Mouse (Mus musculus) urinary bladder, postnatal 25 days (tissue): ENCODE results near the gene Gng7.
"Not testable (repeated sequence)": the region's sequence is repeated elsewhere in the genome, so short reads cannot be mapped to it uniquely, and the experiment has no call there.

Experiments used
- DNase-seq: peaks from one replicate; pipeline ENCODE4 v3.0.0; 2022; ENCODE audit warnings: low spot score

Gng7 gene

DNA sequence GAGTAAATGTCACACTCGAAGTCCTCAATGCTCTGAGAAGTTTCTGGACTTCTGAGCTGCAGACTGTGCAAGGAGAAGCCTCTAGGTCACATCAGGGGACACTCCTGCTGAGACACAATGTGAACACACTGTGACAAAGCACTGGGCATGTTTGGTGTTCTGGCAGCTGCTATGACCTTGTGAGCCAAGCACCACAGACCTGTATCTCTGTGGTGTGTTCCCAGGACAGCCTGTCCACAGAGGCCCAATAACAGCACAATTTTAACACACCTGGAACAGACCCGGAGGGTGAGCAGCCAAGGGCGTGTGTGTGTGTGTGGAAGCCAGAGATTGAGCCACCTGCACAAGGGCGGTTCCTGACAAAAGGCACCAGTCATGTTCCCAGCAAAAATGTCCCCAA, 20.1 kb downstream of the Gng7 start:
- no peak for DNase-seq

- no peak for DNase-seq
These were observed 21.5 kb downstream of the Gng7 start for GRCm38 (mm10) chr10:80993276-80993675.

GRCm38 (mm10) chr10:80991945-80992344, 22.8 kb downstream of the Gng7 start:
- DNase-seq, result no peak

- no peak for DNase-seq
These were observed 23.7 kb downstream of the Gng7 start for GRCm38 (mm10) chr10:80991007-80991406.

GRCm38 (mm10) chr10:80990406-80990805, 24.3 kb downstream of the Gng7 start:
- no peak for DNase-seq

DNA sequence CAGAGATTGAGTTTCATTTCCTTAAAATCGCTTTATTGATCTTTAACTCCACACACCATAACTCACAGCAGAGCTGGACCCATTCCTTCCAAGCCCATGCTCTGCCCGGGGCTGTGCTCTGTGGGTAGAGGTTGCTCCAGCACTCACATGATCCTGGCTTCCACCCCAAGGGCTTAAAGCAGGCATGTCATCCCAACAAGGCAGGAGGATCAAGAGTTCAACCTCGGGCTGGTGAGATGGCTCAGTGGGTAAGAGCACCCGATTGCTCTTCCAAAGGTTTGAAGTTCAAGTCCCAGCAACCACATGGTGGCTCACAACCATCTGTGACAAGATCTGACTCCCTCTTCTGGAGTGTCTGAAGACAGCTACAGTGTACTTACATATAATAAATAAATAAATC, 24.9 kb downstream of the Gng7 start:
- not testable (repeated sequence) for DNase-seq

DNA sequence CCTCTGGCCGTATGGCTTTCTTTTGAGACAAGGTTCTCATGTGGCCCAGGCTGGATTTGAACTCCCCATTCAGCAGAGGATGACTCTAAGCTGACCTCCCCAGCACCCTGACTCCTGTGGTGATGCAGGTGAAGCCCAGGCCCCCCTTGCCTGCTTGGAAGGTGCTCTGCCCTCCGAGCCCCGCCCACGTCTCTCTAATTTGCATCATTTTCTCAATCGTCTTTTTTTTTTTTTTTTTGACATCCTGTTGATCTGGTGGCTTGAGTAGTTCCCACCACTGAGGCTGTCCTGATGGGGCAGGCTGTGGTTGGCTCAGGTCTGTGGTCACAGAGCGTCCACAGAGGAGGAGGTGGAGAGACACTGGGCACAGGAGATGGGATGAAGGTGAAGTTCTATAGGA, 25.3 kb downstream of the Gng7 start:
- no peak for DNase-seq

DNA sequence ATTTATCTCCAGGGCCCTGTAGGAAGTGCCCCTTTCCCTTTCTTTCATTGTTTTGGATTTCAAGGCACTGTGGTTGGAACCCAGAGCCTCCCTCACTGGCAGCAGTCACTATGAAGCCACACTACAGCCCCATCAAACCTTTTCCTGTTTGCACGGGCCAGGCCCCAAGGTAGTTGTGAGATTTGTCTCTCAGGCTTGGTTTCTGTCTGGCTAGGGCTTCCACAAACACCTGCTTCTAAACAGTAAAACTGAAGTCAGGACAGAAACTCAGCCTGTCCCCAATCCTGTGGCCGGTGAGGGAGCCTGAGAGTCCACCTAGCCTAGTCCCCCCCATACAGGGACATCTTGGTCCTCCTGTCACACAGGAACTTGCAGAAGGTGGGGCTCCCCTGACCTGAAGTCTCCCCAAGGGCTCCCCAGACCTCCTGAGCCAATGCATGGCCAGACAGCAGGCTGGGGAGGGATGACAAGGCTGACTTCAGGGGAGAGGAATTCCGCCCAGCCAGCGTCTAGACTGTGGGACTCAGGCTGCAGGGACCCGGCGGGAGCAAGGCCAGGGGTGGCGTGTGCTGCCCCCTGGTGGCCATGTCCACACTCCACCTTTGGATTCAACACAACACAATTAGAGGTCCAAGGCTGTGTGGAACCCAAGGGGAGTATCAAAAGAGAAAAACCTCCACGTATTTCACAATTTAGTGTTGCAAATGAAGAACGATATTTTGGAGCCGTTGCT, 26.9 kb downstream of the Gng7 start:
- peak; percentile 83 for DNase-seq

- no peak for DNase-seq
These were observed 28.0 kb downstream of the Gng7 start for GRCm38 (mm10) chr10:80986754-80987153.

GRCm38 (mm10) chr10:80985970-80986701, 28.6 kb downstream of the Gng7 start:
- DNase-seq, result no peak

DNA sequence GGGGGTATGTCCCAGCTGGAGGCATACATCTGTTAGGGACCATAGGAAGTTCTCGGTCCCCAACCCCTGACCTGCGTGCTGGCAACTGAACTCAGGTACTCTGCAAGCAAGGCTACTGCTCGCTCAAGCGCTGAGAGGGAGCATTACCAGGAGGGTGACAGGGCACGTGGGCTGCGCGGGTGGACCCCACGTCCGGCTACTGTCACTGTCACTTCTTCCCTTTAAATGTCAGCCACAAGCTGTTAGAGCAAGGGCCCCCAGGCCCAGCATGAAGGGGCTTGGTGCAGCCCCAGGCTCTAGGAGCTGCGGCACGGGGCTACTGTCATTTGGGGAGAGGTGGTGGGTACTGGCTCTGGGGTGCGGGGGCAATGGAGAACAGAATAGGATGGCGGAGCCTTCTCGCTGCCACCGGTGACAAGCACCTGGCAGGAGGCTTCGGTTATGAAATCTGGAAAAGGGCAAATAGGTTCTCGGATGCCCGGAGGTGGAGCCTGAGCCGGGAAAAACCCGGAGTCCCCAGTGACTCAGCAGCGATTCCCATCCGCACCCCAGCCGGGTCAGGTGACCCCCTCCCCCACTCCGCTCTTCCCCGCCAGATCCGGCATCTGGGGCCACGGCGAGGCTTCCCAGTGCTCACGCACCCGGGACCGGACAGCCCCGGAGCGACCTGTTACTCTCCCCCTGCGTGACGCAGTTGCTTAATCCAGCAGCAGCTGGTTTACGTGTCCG, 29.3 kb downstream of the Gng7 start:
- DNase-seq, result peak; percentile 35

GRCm38 (mm10) chr10:80984223-80984622, 30.5 kb downstream of the Gng7 start:
- DNase-seq, result no peak

DNA sequence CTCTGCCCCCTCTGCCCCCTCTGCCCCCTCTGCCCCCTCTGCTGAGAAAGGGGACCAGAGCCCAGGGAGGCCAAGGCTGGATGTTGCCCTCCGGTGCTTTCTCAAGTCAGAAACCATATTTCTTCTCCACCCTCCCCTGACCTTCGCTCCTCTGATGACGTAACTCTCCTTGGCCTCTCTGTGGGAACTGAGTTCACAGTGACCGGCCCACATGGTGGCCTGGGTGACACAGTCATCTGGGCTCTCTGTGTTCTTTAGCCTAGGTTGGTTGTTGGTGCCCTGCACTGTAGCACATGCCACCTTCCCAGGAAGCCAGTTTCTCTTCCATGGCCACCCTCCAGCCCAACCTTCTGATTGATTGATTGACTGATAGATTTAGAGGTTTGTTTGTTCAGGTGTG, 32.4 kb downstream of the Gng7 start:
- no peak for DNase-seq

GRCm38 (mm10) chr10:80981564-80982112, 33.1 kb downstream of the Gng7 start:
- DNase-seq, result no peak

DNA sequence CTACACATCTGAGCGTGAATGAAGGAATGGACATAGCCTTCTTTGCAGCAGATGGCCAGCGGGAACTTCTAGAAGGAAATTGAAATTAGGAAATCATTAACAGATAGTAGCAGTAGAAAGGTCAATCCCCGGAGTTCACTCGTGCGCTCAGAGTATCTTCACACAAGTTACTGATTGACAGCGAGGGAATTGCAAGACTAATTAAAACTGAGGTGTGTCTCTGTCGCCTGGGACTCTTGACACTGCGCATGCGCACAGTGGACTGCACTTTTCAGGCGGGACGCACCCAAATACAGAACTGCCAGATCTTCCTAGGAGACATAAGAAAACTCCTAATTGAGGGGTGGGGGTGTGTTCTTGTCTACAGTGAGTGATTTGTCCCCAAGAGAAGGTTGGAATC, 39.3 kb downstream of the Gng7 start:
- DNase-seq, result no peak

- no peak for DNase-seq
These were observed 41.0 kb downstream of the Gng7 start for GRCm38 (mm10) chr10:80973722-80974121.

GRCm38 (mm10) chr10:80972071-80972987, 42.4 kb downstream of the Gng7 start:
- peak; percentile 42 for DNase-seq

DNA sequence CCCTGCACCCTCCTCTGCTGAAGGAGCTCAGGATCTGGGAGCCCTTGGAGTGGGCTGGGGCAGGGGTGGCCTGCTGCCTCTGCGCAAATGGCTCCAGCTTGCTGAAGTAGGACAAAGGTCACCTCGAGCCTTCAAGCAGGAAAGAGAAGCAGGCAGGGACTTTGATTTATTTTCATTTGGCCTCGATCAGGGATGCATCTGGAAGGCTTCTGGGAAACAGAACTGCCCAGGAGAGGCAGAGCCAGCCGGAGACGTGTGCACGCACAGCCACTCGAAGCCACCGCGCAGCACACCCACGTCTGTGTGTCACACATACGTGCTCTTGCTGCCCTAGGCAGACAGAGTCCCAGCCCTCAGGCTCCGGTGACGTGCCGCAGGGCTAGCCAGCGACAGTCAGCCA, 43.2 kb downstream of the Gng7 start:
- no peak for DNase-seq

- DNase-seq, result no peak
These were observed 44.6 kb downstream of the Gng7 start for GRCm38 (mm10) chr10:80970159-80970558.

DNA sequence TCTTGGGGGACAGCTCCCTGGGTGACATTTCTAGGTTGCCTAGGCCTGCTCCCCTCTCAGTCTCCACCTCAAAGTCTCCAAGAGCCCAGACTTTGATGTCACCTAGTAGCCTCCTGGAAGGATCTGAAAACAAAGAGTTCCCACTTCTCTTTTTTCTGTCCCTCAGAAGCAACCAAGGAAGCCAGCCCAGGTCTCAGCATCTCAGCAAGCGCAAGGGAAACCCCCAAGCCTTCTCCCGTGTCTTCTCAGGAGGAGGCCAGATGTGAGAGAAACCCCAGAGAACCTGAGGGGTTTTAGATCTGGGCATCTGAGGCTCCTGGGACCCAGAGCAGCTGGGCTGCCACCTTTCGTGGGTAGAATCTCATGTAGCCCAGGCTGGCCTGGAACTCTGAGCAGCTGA, 45.4 kb downstream of the Gng7 start:
- no peak for DNase-seq

- no peak for DNase-seq
These were observed 46.6 kb downstream of the Gng7 start for GRCm38 (mm10) chr10:80968106-80968505.
